Mouse (Mus musculus) neural tube, embryonic 10.5 days (tissue): ENCODE measurements around the gene Tanc1.

ENCODE experiments used
- DNase-seq: peaks from one replicate; pipeline ENCODE4 v3.0.0-alpha.2; 2017; ENCODE audit warnings: low spot score; ENCODE audit errors: extremely low spot score

Tanc1 gene

GRCm38 (mm10) chr2:59679424-59680020, 67.7 kb downstream of the Tanc1 start:
- DNase-seq = no peak

GRCm38 (mm10) chr2:59680736-59681135, 68.9 kb downstream of the Tanc1 start:
- no peak for DNase-seq

DNA sequence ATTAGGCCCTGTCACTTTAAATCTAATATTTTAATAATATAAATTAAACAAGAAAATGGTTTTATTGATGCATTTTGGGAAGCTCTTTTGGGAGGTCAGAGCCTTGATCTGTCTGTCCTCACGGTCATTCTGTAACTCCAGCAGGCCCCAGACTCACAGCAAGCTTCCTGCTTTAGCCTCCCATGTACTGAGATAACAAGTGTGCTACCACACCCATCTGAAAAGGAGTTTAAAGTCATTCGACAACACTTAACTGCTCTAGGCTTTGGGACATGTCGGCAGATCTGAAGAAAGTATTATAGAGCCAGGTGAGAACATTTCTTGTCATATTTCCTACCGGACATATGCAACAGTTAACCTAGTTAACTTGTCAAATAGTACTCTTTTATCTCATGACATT, 69.3 kb downstream of the Tanc1 start:
- DNase-seq = no peak

- no peak for DNase-seq
Observed at GRCm38 (mm10) chr2:59684864-59685605, 73.2 kb downstream of the Tanc1 start.

DNA sequence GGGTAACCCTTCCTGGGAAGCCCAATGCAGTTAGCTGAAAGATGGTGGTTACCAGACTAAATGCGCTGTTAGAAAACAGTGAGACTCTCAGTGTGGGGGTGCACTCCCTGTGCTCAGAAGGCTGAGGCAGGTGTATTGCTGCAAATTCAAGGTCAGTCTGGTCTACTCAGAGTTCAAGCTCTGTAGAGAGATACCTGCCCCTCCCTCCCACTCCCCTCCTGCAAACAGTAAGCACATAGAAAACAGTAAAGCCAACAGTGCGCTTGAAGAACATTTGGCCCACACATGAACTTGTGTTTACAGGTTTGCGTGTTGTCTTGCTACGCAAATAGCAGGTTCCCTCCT, 73.7 kb downstream of the Tanc1 start:
- no peak for DNase-seq

- DNase-seq = no peak
Observed at GRCm38 (mm10) chr2:59688261-59689104, 76.6 kb downstream of the Tanc1 start.

- no peak for DNase-seq
Observed at GRCm38 (mm10) chr2:59691112-59691511, 79.3 kb downstream of the Tanc1 start.

DNA sequence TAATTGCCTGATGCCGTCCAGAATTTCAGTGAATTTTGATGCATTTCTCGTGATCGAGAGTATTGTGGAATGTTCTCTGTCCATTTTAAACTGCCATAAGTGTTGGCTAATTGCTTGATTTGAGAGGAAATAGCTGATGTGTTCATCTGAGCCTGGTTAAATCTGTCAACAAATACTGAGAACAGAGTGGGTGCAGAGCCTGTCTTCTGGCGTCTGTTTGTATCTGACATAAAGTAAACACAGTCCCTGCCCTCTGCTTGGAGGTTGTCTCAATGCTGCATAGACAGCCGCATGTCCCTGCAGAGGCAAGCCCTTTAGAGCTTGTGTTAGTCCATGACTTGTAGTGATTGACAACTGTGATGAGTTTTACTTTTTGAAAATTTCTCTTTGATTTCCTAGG, 81.6 kb downstream of the Tanc1 start:
- DNase-seq = no peak

- no peak for DNase-seq
Observed at GRCm38 (mm10) chr2:59697123-59697522, 85.3 kb downstream of the Tanc1 start.

DNA sequence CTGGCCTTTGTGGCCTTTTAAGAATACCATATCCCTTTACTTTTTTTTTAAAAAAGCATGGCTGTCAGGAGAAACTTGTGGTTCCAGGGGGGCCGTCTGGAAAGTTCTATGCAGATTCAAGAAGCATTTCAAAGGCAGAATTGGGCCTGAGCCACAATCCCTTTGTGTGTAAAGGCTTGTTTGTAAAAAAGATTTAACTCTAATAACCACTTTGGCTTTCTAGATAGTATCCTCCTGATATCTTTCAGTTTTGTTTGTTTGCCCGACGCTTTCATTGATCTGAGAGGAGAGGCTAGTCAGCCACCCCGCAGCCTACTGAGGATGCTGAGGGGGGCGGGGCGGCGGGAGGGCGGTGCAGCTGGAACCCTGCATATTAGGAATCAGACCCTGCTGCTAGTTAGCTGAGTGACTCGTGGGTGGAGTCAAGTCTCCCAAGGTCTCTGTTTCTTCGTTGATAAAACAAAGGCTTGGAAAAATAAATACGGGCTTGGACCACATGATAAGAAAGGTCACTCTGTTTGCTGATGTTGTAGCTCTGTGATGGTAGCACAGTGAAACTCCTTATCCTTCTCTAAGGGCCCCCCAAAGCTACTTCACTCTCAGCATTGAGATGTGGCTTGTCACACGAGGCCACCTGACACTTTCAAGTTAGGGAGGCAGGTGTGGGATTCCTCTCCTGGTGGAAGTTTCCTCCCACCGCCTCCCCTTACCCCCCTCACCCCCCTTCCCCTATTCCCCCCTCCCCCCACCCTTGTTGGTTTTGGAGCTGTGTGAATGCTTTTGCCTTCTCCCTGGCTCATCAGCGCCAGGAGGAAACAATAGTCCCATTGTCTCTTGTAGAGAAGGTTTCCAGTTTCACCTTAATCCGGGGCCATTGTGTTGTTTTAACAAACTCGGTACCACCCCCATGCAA, 86.1 kb downstream of the Tanc1 start:
- peak; percentile 59 for DNase-seq

GRCm38 (mm10) chr2:59698635-59699300, 86.9 kb downstream of the Tanc1 start:
- DNase-seq = no peak

DNA sequence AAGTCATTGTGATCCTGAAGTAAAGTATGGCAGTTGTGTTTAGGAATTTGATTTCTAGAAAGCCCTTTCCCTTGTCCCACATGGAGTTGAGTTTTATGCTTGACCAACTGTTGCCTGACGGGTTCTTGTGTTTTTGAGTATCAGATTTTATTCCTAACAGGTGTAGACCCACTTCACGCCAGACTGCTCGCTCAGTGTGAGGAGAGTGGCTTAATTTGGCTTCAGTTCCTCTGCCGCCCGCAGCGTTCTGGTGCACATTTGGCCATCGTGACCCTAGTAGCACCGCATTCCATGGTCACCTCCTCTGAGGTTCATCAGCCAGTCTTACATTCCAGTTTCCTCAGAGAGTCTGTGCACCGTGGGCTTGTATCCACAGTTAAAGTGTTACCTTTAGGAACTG, 88.1 kb downstream of the Tanc1 start:
- DNase-seq = no peak

GRCm38 (mm10) chr2:59705221-59705620, 93.4 kb downstream of the Tanc1 start:
- no peak for DNase-seq

- no peak for DNase-seq
Observed at GRCm38 (mm10) chr2:59706806-59707205, 95.0 kb downstream of the Tanc1 start.

- no peak for DNase-seq
Observed at GRCm38 (mm10) chr2:59707922-59708706, 96.3 kb downstream of the Tanc1 start.

DNA sequence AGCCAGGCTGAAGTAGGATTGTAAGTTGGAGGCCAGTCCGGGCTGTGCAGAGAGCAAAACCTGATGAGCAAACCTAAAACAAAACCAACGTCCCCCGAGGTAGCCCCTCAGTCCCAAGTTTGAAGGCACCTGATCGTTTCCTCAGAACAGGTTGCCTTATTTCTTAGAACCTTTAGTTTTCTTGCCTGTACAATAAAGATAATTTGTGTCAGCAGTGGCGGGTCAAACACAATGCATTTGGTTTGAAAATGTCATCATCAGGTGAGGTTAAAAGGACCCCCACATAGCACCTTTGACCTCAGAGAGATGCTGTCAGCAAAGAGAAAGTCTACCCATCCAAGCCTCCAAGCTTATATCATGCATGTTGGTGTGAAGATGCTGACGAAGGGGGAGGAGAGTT, 98.9 kb downstream of the Tanc1 start:
- no peak for DNase-seq

DNA sequence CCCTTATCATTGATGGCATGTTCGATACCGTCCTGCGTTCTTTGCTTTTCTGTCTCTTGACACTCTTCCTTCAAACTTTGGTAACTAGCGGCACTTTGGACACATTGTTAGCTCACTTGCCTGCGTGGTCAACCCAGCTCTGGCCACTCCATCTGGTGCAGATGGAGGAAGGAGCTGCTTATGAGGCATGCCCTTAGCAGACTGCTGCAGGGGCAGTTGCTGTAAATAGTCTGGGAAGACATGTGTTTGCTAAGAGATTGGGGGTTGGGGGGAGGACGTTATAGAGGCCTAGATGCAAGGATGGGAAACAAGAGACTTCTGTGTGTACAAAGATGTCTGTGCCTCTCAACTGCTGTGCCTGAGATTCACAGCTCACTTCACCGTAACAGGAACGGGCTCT, 100.2 kb downstream of the Tanc1 start:
- no peak for DNase-seq

DNA sequence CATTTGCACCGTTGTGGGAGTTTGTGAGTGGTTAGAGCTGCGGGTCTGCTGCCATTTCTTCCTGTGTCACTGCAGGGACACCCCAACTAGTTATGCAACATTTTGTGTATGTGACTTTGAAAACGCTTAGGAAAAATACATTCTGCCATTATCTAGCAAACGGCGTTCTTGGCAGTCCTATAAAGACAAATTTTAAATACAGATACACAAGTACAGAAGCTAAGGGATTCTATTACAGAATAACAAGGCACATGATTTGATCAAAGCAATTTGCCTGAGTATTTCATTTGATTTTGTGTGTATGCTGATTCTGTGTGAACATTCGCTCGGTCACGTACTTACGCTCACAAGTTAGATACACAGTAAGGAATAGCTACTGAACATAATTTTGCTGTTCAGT, 100.6 kb downstream of the Tanc1 start:
- DNase-seq = no peak

GRCm38 (mm10) chr2:59713626-59714556, 102.0 kb downstream of the Tanc1 start:
- DNase-seq = no peak
